Mouse (Mus musculus): Measurements from ENCODE around the gene Gm45837.

- TF ChIP-seq ZNF384 (IDR thresholded peaks at IDR 0.05; ENCODE audit: low read depth, low read length) = no peak
- TF ChIP-seq CHD2 (IDR thresholded peaks at IDR 0.05; ENCODE audit: low read depth, low read length) = no peak
- no peak for TF ChIP-seq HCFC1 (IDR thresholded peaks at IDR 0.05; ENCODE audit: borderline replicate concordance, insufficient read depth, low read length)
- no peak for TF ChIP-seq ZC3H11A (IDR thresholded peaks at IDR 0.05; ENCODE audit: borderline replicate concordance, low read depth, low read length)
These were observed 18.7 kb upstream of the Gm45837 start for GRCm38 (mm10) chr7:101391909-101392479.

Data from ES-E14 (cell line).